Mouse (Mus musculus) embryonic fibroblast, embryonic 13.5 days (primary cell): ENCODE measurements at regions not wholly inside any gene's neighbourhood (a gene's known extent, or its start where the extent isn't known, plus 50 kb on each side); places are given as distances from the start of the nearest gene placed in this dataset.

Experiments
- CTCF ChIP-seq: IDR thresholded peaks from 2 replicates; pipeline ENCODE4 v1.5.1; 2011; ENCODE audit warnings: mild to moderate bottlenecking, control low read depth, low read length, moderate library complexity, borderline replicate concordance; ENCODE audit not compliant: insufficient read depth
- POLR2A ChIP-seq: IDR thresholded peaks from 2 replicates; pipeline ENCODE4 v1.6.1; 2011; ENCODE audit warnings: low read depth, mild to moderate bottlenecking, control low read depth, low read length, moderate library complexity

DNA sequence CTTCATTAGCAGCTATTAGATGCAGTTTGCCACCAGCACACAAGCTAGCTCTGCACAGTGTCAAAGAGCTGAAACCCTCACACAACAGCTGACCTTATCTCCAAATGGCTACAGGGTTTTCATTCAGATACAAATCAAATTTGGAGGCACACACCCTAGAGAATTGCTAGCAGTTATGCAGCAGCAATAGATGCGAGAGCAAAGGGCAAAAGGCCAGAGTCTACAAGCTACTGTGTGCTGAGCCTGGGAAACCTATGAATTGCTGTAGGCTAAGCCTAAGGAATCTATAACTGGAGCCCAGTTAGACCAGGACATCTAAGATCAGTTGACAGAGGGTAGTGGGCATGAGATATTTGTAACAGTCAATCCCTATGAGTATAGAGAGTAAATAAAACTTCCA is 85.8 kb upstream of the Gas2 start:
- TF ChIP-seq CTCF (no peak), POLR2A (no peak)
